Mouse (Mus musculus) neural tube, embryonic 14.5 days (tissue): ENCODE measurements around the gene Akr1b10. TPM values are rescaled to one million over a fixed set of nuclear protein-coding genes. Genes with fewer than 3 reads are reported as not detected.

Source experiments
- ATAC-seq: fragments of 200-750 bp; cut with Nextera tagmentation; 2 replicates; pipeline ENCODE4 v1.8.0; 2017; ENCODE audit warnings: low read depth, mild to moderate bottlenecking, moderate TSS enrichment, moderate library complexity
- H3K27ac ChIP-seq: fragments of 300-500 bp; sonication (generic); 2 replicates; pipeline ENCODE4 v1.5.1; 2014; ENCODE audit warnings: low read depth, mild to moderate bottlenecking, control low read depth, low read length, moderate library complexity, mixed read lengths
- H3K27me3 ChIP-seq: fragments of 300-500 bp; sonication (generic); 2 replicates; pipeline ENCODE4 v1.6.1; 2014; ENCODE audit warnings: low read length; ENCODE audit not compliant: control insufficient read depth, insufficient read depth
- H3K36me3 ChIP-seq: fragments of 300-500 bp; sonication (generic); 2 replicates; pipeline ENCODE4 v1.6.1; 2014; ENCODE audit warnings: low read length, mixed read lengths; ENCODE audit not compliant: control insufficient read depth, insufficient read depth
- H3K4me1 ChIP-seq: fragments of 300-500 bp; sonication (generic); 2 replicates; pipeline ENCODE4 v1.6.1; 2014; ENCODE audit warnings: low read length; ENCODE audit not compliant: control insufficient read depth, insufficient read depth
- H3K4me2 ChIP-seq: fragments of 300-500 bp; sonication (generic); 2 replicates; pipeline ENCODE4 v1.6.1; 2014; ENCODE audit warnings: mild to moderate bottlenecking, low read depth, low read length, control low read depth
- H3K4me3 ChIP-seq: fragments of 300-500 bp; sonication (generic); 2 replicates; pipeline ENCODE4 v1.5.1; 2014; ENCODE audit warnings: low read depth, low read length, control low read depth, mixed read lengths
- H3K9ac ChIP-seq: fragments of 300-500 bp; sonication (generic); replicated peaks from 2 replicates; pipeline ENCODE4 v1.6.1; 2014; ENCODE audit warnings: low read depth, mild to moderate bottlenecking, control low read depth, low read length, mixed read lengths
- H3K9me3 ChIP-seq: fragments of 300-500 bp; sonication (generic); 2 replicates; pipeline ENCODE4 v1.6.1; 2016; ENCODE audit warnings: low read length; ENCODE audit not compliant: control insufficient read depth
- WGBS: fragments of 180-500 bp; shearing (Covaris S2); extraction: QIAGEN DNeasy Blood & Tissue Kit; methylation state at CpG from one replicate; pipeline ENCODE4 v1.1.7; 2014; 5-methylcytosine and 5-hydroxymethylcytosine counted together
- polyA plus RNA-seq: library from polyadenylated mRNA; unstranded; fragments of >200 nt; fragmentation: Nextera tagmentation; extraction: Ambion mirVana; gene quantifications from 2 replicates; pipeline ENCODE4 v1.2.1, GENCODE M21; 2014

The Akr1b10 gene
- polyA plus RNA-seq, 1 experiment from 2014 or later: 14.0 TPM

DNA sequence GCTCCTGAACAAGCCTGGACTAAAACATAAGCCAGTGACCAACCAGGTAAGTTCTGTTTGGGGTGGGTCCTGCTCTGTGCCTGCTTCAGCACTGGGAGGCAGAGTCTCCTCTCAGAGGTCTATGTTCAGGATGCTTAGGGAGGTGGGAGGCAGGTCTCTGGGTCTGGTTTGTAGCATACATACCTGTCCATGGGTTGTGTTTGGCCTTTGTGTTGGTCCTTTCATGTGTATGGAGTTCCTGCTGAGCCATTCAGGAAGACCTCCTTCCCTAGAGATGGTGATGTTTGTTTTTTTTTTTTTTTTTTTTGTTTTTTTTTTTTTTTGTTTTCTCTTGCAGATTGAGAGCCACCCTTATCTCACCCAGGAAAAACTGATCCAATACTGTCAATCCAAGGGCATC, 35.1 kb downstream of the Akr1b10 start:
- H3K27ac ChIP-seq: no peak overlapping the region
- no peaks in the 10 kb centered on the region for H3K36me3 ChIP-seq
- no peak for ATAC-seq
- no peak overlapping the region for H3K4me3 ChIP-seq
- no peaks in the 10 kb centered on the region for H3K27me3 ChIP-seq
- no peaks in the 10 kb centered on the region for H3K4me1 ChIP-seq
- no peak overlapping the region for H3K4me2 ChIP-seq
- H3K9ac ChIP-seq: no peak overlapping the region
- H3K9me3 ChIP-seq: no peaks in the 10 kb centered on the region

DNA sequence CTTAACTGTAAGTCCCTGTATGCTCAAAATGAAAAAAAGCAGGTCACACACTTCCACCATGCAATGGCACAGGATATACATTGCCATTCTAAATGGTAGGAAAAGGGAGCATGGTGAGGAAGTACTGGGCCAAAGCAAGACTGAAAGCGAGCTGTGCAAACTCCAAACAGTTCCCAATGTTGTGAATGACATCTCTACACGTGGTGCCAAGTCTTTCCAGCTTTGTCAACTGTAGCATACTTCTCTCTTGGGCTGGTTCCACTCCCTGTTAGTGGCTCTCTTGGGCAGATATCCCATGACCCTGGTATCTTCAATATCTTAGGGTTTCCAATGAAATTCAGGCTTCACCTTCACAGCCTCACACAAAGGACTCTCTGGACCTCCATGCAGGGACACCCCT, 55.0 kb downstream of the Akr1b10 start:
- H3K27ac ChIP-seq: no peak overlapping the region
- H3K4me2 ChIP-seq: no peak overlapping the region
- no peaks in the 10 kb centered on the region for H3K36me3 ChIP-seq
- H3K27me3 ChIP-seq: no peaks in the 10 kb centered on the region
- no peaks in the 10 kb centered on the region for H3K9me3 ChIP-seq
- H3K4me3 ChIP-seq: no peak overlapping the region
- H3K4me1 ChIP-seq: no peaks in the 10 kb centered on the region
- 70% methylated on average over 2 of the region's 2 CpGs for WGBS
- no peak overlapping the region for H3K9ac ChIP-seq
- ATAC-seq: no peak

GRCm38 (mm10) chr6:34441556-34442257, 57.7 kb downstream of the Akr1b10 start:
- Histone ChIP-seq H3K9me3 (no peaks in the 10 kb centered on the region), H3K4me1 (no peaks in the 10 kb centered on the region), H3K27me3 (no peaks in the 10 kb centered on the region), H3K27ac (no peak overlapping the region), H3K4me3 (no peak overlapping the region), H3K4me2 (no peak overlapping the region), H3K9ac (no peak overlapping the region), H3K36me3 (no peaks in the 10 kb centered on the region)
- 77% methylated on average over 9 of the region's 9 CpGs for WGBS
- no peak for ATAC-seq

- Histone ChIP-seq H3K27me3 (no peaks in the 10 kb centered on the region), H3K4me3 (no peak overlapping the region), H3K4me1 (no peaks in the 10 kb centered on the region), H3K9ac (no peak overlapping the region), H3K27ac (no peak overlapping the region), H3K36me3 (no peaks in the 10 kb centered on the region), H3K4me2 (no peak overlapping the region), H3K9me3 (no peaks in the 10 kb centered on the region)
- 81% methylated on average over 2 of the region's 2 CpGs for WGBS
- no peak for ATAC-seq
Measured at GRCm38 (mm10) chr6:34443791-34444190, 59.8 kb downstream of the Akr1b10 start.

Other genes with a start within 250 kb of the Akr1b10 start
- 43.2 and 45.7 TPM in 2 replicates for gene Slc35b4, start 207.1 kb upstream of the Akr1b10 start, polyA plus RNA-seq
- gene Akr1b3, start 66.7 kb upstream of the Akr1b10 start, polyA plus RNA-seq: 107 and 112 TPM in 2 replicates
- gene Akr1b8, start 30.1 kb upstream of the Akr1b10 start, polyA plus RNA-seq: 5.2 and 9.0 TPM in 2 replicates
- 0.21 TPM in 1 of 2 replicates, not detected in the other for gene Akr1b7, start 28.1 kb downstream of the Akr1b10 start, polyA plus RNA-seq
- gene Bpgm, start 92.0 kb downstream of the Akr1b10 start, polyA plus RNA-seq: 77.3 and 78.1 TPM in 2 replicates
- 29.1 and 70.9 TPM in 2 replicates for gene Cald1, start 214.3 kb downstream of the Akr1b10 start, polyA plus RNA-seq